Mouse (Mus musculus) kidney, adult 18-20 months (tissue): ENCODE measurements around the gene Mc1r.
"Not testable (repeated sequence)": the region's sequence is repeated elsewhere in the genome, so short reads cannot be mapped to it uniquely, and the experiment has no call there.

Experiments used
- DNase-seq: peaks from one replicate; pipeline ENCODE4 v3.0.0; 2021

The Mc1r gene

DNA sequence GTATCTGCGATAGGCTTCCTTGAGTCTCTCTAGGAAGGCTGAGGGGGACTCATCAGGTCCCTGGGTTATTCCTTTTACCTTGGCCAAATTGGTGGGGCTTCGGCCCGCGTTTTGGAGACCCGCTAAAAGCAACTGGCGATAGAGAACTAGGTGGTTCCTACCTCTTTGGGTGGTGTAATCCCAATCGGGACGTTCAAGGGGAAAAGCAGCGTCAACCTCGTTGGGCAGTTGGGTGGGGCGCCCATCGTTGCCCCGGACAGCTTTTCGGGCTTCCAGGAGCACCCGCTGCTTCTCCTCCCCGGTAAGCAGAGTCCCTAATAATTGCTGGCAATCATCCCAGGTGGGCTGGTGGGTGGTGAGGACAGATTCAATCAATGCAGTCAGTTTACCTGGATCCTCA, 25.5 kb downstream of the Mc1r start:
- no peak for DNase-seq

DNA sequence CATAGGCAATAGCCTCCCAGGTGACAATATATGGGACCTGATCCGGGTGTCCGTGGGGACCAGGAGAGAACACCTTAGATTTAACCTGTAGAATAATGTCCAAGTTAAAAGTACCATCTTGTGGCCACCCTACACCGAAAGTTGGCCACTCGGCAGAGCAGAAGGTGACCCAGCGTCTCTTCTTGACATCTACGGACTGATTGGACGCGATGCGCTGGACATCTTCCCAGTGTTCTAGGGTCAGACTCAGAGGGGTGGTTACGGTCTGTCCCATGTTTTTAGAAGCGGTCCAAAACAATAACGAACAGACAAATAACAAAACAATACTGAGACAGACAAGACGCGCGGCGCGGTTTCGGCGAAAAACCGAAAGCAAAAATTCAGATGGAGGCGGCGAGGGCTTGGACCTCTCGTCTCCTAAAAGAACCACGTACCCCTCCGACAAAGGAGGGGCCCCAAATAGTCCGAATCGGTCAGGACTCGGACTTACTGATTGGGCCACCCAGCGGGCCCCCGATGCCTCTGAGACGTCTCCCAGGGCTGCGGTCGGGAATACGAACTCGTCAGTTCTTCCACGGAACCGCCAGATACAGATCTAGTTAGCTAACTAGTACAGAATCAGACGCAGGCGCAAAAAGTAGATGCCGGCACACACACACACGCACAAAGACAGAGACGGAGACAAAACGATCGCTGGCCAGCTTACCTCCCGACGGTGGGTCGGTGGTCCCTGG, 26.5 kb downstream of the Mc1r start:
- DNase-seq: not testable (repeated sequence)

DNA sequence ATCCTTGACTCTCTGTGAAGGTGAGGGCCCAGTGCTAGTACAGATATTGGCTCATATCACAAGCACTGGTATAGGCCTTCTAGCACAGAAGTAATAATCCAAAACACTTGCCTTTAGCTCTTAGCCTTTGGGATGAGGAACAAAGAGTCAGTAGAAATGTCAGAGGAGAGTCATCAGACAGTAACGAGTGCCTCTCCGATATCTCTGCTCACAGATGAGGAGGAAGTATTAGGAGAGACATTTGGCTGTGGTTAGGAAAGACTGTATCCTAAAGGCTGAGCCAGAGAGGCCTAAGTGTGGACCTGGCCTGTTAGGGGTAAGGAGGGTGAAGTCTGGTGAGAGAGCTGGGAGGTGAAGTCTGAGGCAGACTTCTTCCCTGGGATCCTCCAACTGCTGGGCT, 34.9 kb downstream of the Mc1r start:
- no peak for DNase-seq

DNA sequence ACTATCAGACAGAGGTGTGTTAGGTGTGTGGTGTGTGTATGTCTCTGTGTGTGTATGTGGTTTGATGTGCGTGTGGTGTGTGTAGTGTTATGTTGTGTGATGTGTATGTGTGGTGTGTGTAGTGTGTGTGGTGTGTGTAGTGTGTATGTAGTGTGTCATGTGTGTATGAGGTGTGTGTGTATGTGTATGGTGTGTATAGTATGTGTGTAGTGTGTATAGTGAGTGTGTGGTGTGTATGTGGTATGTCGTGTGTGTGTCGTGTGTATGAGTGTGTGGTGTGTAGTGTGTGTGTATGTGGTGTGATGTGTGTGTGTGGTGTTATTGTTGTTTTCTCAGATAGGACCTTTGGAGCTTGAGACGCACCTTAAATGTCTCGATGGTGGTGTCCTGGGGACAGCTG, 35.4 kb downstream of the Mc1r start:
- DNase-seq: no peak

DNA sequence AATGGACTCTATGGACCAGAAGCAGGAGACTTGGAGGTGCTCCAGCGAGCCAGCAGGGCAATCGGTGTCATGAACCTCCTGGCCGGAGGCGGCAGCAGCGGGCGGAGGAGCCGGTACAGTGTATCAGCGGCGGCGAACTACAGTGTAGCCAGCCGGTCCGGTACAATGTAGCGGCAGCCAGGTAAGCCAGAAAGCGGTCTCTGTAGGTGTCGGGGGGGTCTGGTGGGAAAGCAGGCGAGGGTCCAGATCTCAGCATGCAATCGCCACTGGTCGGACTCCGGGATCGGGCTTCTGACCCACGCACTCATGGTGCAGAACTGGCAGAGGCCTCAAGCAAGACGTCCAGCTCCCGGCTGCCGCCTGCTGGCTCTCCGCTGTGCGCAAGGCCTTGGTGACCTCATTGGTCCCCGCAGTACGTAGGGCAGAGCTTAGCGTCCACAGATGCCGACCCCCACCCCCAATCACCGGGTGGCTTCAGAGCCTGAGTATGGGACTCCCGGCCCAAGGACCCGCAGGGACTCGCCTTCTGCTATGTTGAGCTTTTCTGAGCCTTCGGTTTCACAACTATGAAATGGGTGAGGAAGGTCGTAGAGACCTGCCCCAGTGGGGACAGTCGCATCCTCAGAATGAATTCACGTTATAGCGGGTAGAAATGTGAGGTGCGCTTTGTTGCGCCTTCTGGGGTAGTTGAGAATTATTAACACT, 36.1 kb downstream of the Mc1r start:
- DNase-seq: peak; percentile 98

DNA sequence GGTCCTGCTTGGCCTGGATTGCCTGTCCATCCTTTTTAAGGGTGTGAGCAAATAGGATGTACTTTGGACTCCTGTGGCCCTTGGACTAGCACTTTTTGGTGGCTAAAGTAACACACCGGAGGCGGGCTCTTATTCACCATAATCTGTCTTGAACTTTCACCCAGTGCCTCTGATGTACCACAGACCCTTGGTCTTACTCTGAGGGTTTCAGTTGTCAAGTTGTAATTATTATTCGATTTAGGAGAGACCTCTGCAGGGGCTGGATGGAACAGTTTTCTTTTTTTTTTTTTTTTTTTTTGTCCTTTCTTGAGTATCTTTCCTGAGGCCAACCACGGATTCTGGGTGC, 36.6 kb downstream of the Mc1r start:
- DNase-seq: no peak

DNA sequence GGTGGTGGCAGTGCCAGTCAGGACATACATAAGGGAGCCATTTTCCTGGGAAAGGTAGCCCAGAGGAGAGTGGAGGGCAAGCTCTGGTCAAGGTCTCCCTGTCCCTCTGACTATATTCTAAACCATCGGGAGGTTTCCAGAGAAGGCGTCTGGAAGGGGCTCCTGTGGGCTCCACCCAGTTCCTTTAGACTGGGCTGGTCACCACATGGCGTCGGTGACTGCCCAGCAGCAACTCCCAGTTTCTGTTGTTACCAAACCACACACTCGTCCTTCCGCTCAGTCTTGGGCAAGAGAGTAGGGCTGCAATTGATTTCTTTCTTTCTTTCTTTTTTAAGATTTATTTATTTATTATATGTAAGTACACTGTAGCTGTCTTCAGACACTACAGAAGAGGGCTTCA, 37.2 kb downstream of the Mc1r start:
- peak; percentile 14 for DNase-seq

DNA sequence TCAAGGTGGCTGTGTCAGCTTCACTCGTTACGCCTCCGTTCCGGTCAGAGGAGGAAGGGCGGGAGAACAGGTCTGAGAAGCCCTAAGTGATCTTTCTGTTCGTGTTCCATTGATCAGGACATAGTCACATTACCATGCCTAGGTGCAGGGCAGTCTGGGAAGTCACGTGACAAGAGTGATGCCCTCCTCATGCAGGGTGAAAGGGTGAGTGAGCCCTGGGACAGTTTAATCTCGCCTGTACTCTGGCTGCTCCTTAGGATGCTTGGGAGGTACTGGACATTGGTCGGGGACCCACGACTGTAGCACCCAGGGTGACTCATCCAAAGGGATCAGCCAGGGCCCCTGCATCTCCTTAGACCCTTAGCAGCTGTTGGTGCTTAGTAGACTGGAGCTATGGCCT, 39.1 kb downstream of the Mc1r start:
- peak; percentile 18 for DNase-seq

DNA sequence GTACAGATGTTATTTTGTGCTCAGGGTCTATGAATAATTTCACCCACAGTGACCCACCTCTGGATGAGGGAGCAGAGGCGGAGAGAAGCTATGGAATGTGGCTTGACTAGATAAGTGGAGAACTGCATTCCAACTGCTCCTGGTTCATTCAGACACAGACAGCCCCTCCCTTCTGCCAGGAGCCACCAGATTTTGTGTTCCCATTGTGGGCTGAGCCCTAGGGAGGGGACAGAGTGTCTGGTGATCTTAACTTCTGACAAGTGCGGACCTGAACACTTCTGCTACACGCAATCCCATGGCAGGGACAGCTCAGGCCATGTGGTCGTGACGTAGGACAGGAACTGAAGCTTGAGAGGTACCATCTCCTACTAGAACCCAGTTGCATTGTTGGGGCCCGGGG, 39.9 kb downstream of the Mc1r start:
- DNase-seq: no peak

DNA sequence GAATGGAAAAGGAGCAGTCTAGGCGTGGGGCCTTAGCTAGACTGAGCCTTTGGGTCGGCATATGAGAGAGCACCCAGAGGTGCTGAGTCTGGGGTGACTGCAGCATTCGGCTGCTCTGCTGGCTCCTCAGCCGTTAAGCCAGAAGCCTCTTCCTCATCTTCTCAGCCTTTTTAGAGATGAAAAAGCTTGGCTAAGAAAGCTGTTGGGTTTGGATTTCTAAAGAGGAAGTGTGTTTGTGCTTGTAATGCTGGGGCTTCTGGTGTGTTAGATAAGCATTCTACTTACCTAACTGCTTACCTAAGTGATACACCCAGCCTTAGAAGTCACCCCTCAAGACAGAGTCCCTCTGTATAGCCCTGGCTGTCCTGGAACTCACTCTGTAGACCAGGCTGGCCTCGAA, 43.9 kb downstream of the Mc1r start:
- no peak for DNase-seq

DNA sequence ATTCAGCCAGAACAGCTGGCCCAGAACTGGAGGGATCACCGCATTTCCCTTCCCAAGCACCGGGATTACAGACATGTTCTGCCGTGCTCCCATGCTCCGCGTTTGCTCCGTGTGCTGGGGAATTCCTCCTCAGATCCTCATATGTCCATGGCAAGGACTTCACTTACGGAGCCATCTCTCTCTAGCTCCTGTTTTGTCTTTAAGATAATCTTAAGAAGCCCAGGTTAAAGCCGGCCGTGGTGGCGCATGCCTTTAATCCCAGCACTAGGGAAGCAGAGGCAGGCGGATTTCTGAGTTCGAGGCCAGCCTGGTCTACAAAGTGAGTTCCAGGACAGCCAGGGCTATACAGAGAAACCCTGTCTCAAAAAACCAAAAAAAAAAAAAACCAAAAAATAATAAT, 44.8 kb downstream of the Mc1r start:
- DNase-seq: not testable (repeated sequence)

DNA sequence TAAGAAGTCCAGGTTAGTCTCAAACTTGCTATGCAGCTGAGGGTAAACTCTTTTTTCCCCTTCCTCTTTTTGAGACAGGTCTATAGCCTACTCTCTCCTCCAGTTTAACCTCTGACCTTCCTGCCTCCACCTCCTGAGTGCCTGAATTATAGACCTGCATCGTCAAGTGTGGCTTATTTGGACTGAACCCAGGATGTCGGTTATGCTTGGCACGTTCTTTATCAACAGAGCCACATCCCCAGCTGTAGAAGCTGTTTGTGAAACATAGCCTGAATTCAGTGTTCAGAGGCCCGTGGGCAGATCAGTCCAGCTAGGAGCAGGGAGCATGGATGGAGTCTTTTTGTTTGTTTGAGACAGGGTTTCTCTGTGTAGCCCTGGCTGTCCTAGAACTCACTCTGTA, 45.2 kb downstream of the Mc1r start:
- no peak for DNase-seq

DNA sequence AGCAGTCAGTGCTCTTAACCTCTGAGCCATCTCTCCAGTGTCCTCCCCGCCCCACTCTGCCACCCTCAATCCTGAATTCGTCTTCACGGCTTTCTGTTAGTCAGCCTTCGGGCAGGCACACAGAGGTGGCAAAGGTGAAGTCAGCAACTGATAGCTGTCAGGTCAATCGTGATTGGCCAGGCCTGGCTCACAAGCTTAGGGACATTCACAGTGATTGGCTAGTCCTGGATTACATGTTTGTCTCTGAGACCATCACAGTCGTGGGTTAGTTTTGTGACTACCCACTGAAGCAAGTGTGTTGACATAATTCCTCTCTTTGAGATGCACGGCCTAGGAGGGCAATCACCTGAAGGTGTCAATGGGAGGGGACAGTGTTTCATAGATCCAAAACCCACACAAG, 46.4 kb downstream of the Mc1r start:
- DNase-seq: no peak

DNA sequence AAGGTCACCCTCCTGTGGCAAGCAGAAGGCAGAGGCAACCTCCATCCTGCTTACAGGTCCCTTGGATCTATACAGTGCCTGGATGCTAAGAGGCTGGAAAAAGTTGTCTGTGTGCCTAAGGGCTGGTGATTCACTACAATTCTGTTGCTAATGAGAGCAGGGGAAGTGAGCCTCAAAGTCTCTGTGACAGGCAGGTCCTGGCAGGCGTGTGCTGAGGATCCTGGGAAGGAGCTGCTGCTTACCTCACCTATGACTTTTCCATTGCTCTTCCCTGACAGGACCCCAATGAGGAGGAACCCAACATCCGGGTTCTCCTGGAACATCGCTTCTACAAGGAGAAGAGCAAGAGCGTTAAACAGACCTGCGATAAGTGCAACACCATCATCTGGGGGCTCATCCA, 47.0 kb downstream of the Mc1r start:
- no peak for DNase-seq

DNA sequence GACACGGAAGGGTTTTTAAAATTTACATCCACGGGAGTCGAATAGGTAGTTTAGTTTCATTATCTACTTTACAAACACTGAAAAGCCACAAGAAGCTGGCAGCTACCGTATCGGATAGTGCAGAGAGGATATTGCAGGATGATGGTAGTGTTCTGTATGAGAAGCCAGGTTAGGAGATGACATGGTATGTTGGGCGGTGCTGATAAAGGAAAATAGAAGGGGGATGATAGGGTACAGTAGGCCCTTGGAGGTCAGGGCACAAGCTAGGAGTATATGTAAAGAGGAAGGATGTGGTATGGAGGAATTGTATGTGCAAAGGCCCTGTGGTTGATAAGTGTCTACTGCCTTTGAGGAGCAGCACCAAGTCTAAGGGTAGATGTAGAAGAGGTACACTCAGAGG, 47.7 kb downstream of the Mc1r start:
- DNase-seq: no peak
